Mouse (Mus musculus) limb, embryonic 14.5 days (tissue): ENCODE data around the gene Tmem151b. TPM values are rescaled to one million over a fixed set of nuclear protein-coding genes. Genes with fewer than 3 reads are reported as not detected.
A peak's percentile ranks its signal among the peaks of the same experiment; 100 is the strongest.

Experiments used
- ATAC-seq: fragments of 200-750 bp; cut with Nextera tagmentation; 2 replicates; pipeline ENCODE4 v1.8.0; 2017; ENCODE audit warnings: low read depth, moderate number of reproducible peaks, moderate TSS enrichment; ENCODE audit not compliant: low FRiP score
- DNase-seq: peaks from one replicate; pipeline ENCODE4 v3.0.0-alpha.2; 2015; ENCODE audit warnings: low spot score
- H3K27ac ChIP-seq: fragments of 300-500 bp; sonication (generic); replicated peaks from 2 replicates; pipeline ENCODE4 v1.5.1; 2014; ENCODE audit warnings: low read depth, mild to moderate bottlenecking, low read length, moderate library complexity, mixed read lengths
- H3K27me3 ChIP-seq: fragments of 300-500 bp; sonication (generic); 2 replicates; pipeline ENCODE4 v1.6.1; 2014; ENCODE audit warnings: low read length, mixed read lengths; ENCODE audit not compliant: control insufficient read depth, insufficient read depth
- H3K36me3 ChIP-seq: fragments of 300-500 bp; sonication (generic); 2 replicates; pipeline ENCODE4 v1.6.1; 2014; ENCODE audit warnings: mild to moderate bottlenecking, low read length, moderate library complexity, mixed read lengths; ENCODE audit not compliant: control insufficient read depth, insufficient read depth
- H3K4me1 ChIP-seq: fragments of 300-500 bp; sonication (generic); 2 replicates; pipeline ENCODE4 v1.6.1; 2014; ENCODE audit warnings: antibody characterized with exemption, low read length, mixed read lengths; ENCODE audit not compliant: control insufficient read depth, insufficient read depth
- H3K4me2 ChIP-seq: fragments of 300-500 bp; sonication (generic); replicated peaks from 2 replicates; pipeline ENCODE4 v1.6.1; 2014; ENCODE audit warnings: low read depth, mild to moderate bottlenecking, low read length, moderate library complexity; ENCODE audit not compliant: severe bottlenecking
- H3K4me3 ChIP-seq: fragments of 300-500 bp; sonication (generic); replicated peaks from 2 replicates; pipeline ENCODE4 v1.5.1; 2014; ENCODE audit warnings: low read length
- H3K9ac ChIP-seq: fragments of 300-500 bp; sonication (generic); 2 replicates; pipeline ENCODE4 v1.6.1; 2014; ENCODE audit warnings: mild to moderate bottlenecking, low read depth, low read length, moderate library complexity; ENCODE audit not compliant: severe bottlenecking
- H3K9me3 ChIP-seq: fragments of 300-500 bp; sonication (generic); 2 replicates; pipeline ENCODE4 v1.6.1; 2016; ENCODE audit warnings: low read length; ENCODE audit not compliant: control insufficient read depth
- POLR2A ChIP-seq: fragments of 200-500 bp; IDR thresholded peaks from 2 replicates; pipeline ENCODE4 v1.8.0; 2012; ENCODE audit warnings: inconsistent platforms, mild to moderate bottlenecking, moderate library complexity, borderline replicate concordance; ENCODE audit not compliant: insufficient read depth, insufficient read length; ENCODE audit errors: extremely low read depth
- WGBS: fragments of 180-500 bp; shearing (Covaris S2); extraction: QIAGEN DNeasy Blood & Tissue Kit; methylation state at CpG from one replicate; pipeline ENCODE4 v1.1.7; 2014; 5-methylcytosine and 5-hydroxymethylcytosine counted together
- polyA plus RNA-seq, 2 experiments: library from polyadenylated mRNA; depleted of rRNA in 1 of 2; stranded (reverse) in 1 of 2; unstranded in 1 of 2; fragments of >200 nt; fragmentation: Nextera tagmentation in 1 of 2; extraction: Ambion mirVana in 1 of 2; gene quantifications; 2 replicates each; pipeline versions ENCODE4 v1.2.1 to v1.2.3; 2012 to 2014

Tmem151b gene
- polyA plus RNA-seq, 2 experiments: 2.9 to 6.1 TPM

DNA sequence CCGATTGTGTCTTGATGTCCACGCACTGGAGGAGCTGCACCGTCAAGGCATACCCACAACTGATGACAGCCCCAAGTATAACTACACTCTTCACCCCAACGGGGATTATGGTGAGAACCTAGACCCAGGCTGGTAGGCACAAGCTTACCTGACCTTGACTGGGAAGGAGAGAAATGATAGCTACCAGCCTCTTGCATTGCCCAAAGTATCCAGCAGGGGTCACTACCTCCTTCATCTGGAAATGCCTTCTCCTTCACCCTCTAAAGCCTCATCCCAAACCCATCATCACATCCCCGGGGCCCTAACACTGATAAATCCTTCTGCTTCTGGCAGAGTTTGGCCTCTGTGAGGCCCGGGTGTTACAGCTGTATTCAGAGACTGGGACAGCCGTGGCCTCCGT lies 33.0 kb downstream of the Tmem151b start:
- ATAC-seq: no peak; the same call in 1 of the 2 replicates
- WGBS: 46% methylated on average over 8 of the region's 8 CpGs
- no peak overlapping the region for H3K4me3 ChIP-seq
- H3K36me3 ChIP-seq: peaks cover 42% of the 10 kb centered on the region
- no peaks in the 10 kb centered on the region for H3K9me3 ChIP-seq
- no peaks in the 10 kb centered on the region for H3K27me3 ChIP-seq
- TF ChIP-seq POLR2A: no peak
- H3K4me1 ChIP-seq: no peaks in the 10 kb centered on the region
- no peak overlapping the region for H3K9ac ChIP-seq
- no peak overlapping the region for H3K4me2 ChIP-seq
- DNase-seq: peak; percentile 83
- no peak overlapping the region for H3K27ac ChIP-seq

DNA sequence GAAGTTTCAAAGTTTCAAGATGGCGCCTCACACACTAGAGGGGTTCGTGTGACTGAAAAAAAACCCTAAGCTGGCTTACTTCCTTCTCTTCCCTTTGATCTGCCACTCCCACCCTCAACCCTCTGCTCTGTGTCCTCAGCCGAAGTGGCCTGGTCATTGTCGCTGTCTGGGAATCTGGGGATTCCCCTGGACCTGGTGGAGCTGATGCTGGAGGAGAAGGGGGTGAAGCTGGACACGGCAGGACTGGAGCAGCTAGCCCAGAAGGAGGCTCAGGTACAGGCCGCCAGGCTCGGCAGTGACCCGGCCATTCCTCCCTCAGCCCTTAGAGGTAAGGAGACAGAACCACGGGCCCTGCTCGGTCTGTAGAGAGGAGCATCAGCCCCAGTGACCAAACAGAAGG lies 33.7 kb downstream of the Tmem151b start:
- Histone ChIP-seq H3K4me1 (no peaks in the 10 kb centered on the region), H3K36me3 (peaks cover 45% of the 10 kb centered on the region), H3K9ac (no peak overlapping the region), H3K4me2 (no peak overlapping the region), H3K27ac (no peak overlapping the region), H3K9me3 (no peaks in the 10 kb centered on the region), H3K4me3 (no peak overlapping the region), H3K27me3 (no peaks in the 10 kb centered on the region)
- ATAC-seq: no peak
- no peak for TF ChIP-seq POLR2A
- 83% methylated on average over 10 of the region's 10 CpGs for WGBS
- no peak for DNase-seq

DNA sequence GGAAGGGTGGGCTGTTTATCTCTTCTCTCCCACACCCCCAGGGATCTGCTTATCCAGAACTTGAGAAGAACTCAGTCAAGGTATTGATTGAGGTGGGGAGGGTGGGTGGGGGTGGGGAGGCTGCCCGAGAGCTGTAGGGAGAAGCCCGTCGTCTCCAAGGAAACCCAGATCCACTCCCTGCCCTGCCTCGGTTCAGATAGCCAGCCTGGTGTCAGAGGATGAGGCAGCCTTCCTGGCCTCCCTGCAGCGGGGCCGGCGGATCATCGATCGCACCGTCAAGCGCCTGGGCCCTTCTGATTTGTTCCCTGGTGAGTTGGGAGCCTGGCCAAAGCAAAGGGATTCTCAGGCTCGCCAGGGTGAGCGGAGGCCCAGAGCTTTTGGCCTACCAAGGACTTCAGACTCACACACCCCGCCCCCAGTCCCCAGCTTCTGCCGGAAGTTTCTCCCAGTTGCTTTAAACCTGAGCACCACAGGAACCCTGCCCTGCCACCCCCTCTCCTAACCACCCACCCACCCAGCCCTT lies 34.2 kb downstream of the Tmem151b start:
- WGBS: 59% methylated on average over 15 of the region's 15 CpGs
- H3K4me1 ChIP-seq: no peaks in the 10 kb centered on the region
- DNase-seq (no peak), ATAC-seq (no peak)
- H3K4me2 ChIP-seq: no peak overlapping the region
- no peak overlapping the region for H3K27ac ChIP-seq
- H3K36me3 ChIP-seq: peaks cover 42% of the 10 kb centered on the region
- H3K9ac ChIP-seq: no peak overlapping the region
- TF ChIP-seq POLR2A: no peak
- no peaks in the 10 kb centered on the region for H3K27me3 ChIP-seq
- H3K9me3 ChIP-seq: no peaks in the 10 kb centered on the region
- no peak overlapping the region for H3K4me3 ChIP-seq

DNA sequence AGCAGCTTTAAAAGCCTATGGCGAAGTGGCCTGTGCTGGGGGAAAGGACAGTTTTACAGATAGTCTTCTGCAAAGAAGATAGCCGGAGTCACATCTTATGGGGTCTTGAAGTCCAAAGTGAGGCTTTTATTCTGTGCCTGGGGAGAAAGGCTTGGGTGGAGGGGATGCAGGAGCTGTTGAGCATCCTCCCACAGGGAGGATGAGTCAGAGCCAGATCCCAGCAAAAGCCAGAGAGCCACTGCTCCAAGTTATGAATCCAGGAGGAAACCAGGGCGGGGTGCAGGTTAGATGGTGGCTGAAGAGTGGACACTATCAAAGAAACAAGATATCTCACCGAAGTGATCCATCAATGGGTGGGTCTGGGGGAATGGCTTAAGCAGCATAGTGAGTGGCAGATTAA lies 37.7 kb downstream of the Tmem151b start:
- Histone ChIP-seq H3K9me3 (no peaks in the 10 kb centered on the region), H3K27me3 (no peaks in the 10 kb centered on the region), H3K36me3 (peaks cover 26% of the 10 kb centered on the region), H3K9ac (no peak overlapping the region), H3K4me1 (peaks cover 3% of the 10 kb centered on the region; the same call in 1 of the 2 replicates), H3K4me3 (no peak overlapping the region), H3K27ac (no peak overlapping the region), H3K4me2 (no peak overlapping the region)
- DNase-seq (no peak), ATAC-seq (no peak)
- WGBS: 80% methylated on average over 4 of the region's 4 CpGs
- no peak for TF ChIP-seq POLR2A

DNA sequence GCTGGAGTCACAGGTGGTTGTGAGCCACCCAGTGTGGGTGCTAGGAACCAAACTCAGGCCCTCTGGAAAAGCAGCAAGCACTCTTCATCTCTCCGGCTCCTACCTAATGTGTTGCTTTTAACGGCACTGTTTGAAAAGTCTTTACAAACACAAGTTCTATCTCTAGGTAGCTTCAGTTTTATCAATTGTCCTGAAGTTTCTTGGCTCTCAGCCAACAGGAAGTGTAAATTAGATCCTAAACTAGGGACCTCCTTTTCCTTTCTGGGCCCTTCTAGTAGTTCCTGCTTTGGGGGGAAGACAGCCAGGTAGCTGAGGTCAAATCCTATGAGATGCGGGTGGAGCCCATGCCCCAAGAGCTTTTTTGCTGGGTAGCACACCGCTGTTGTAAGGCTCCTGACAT lies 38.6 kb downstream of the Tmem151b start:
- ATAC-seq: no peak
- Histone ChIP-seq H3K27me3 (no peaks in the 10 kb centered on the region), H3K27ac (no peak overlapping the region), H3K4me2 (no peak overlapping the region), H3K36me3 (peaks cover 24% of the 10 kb centered on the region), H3K4me3 (no peak overlapping the region), H3K9me3 (no peaks in the 10 kb centered on the region), H3K9ac (no peak overlapping the region), H3K4me1 (peaks cover 8% of the 10 kb centered on the region; the same call in 1 of the 2 replicates)
- DNase-seq: no peak
- TF ChIP-seq POLR2A: no peak
- WGBS: 93% methylated on average over 4 of the region's 4 CpGs

DNA sequence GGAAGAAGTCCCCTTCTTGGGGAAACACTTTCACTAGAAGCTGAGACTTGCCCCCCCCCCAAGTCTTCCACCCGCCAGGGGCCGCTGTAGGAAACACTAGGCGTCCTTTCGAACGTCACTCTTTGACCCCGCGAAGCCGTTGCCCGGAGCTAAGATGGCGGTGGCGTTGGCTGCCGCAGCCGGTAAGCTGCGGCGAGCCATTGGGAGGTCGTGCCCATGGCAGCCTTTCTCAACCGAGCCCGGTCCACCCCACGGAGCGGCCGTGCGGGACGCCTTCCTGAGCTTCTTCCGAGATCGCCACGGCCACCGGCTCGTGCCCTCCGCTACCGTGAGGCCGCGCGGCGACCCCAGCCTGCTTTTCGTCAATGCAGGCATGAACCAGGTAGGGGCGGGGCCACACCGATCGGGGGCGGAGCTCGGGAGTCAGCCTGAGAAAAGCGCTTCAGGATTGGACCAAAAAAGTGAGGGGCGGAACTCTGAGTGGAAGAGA lies 42.7 kb downstream of the Tmem151b start, which contains the start of gene Aars2:
Gene Aars2 (plus strand): TSS at position 142 of the 490 bp plus-strand sequence.
- peak; percentile 96 for ATAC-seq
- peaks cover 8% of the 10 kb centered on the region; the same call in 1 of the 2 replicates for H3K4me1 ChIP-seq
- peak within 1 kb of the TSS; percentile 79 for H3K4me3 ChIP-seq
- under 1% methylated on average over 42 of the region's 42 CpGs for WGBS
- H3K9me3 ChIP-seq: no peaks in the 10 kb centered on the region
- H3K9ac ChIP-seq: peak within 1 kb of the TSS; percentile 74
- peak; percentile 94 for DNase-seq
- H3K4me2 ChIP-seq: peak within 1 kb of the TSS; percentile 45
- 0 out of 2 replicates have a peak, but pooled peaks have one; percentile 63 for TF ChIP-seq POLR2A
- peaks cover 24% of the 10 kb centered on the region for H3K36me3 ChIP-seq
- peak within 1 kb of the TSS; percentile 75; the same call in 1 of the 2 replicates for H3K27ac ChIP-seq
- no peaks in the 10 kb centered on the region for H3K27me3 ChIP-seq
